Mouse (Mus musculus): Measurements from ENCODE around the gene Nags.

- TF ChIP-seq CTCF (IDR thresholded peaks at IDR 0.05) (no peak), EP300 (IDR thresholded peaks at IDR 0.05) (no peak)
These were observed 48.9 kb upstream of the Nags start for GRCm38 (mm10) chr11:102096446-102096845.
